Mouse (Mus musculus) CH12F3 (cell line): ENCODE data around the gene Egln3.

Experiments
- in situ Hi-C: fragments of 300-500 bp; cut with MboI; formaldehyde crosslinking; loops from 2 replicates; pipeline ENCODE4 v1.14.3; 2020; ENCODE audit warnings: low sequenced_read_pairs

Gene Egln3

DNA sequence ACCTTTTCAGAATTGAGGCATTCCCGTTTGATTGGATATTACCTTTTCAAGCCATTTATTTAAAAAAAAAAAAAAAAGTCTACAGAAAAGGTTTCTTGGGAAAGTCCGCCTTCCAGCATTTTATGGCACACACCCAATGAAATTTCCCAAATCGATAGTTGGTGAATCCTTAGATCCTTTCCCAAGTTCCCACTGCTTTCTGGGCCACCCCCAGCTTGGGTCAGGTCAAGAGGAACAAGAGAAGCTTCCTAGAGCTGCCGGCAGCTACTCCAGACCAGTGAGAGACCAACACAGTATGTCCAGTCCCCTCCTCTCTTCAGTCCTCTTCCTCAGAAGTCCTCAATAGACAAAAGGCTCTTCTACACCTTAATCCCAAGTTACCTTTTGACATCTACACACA is 40.5 kb downstream of the Egln3 start:
- in situ Hi-C loops, result no loop called here

DNA sequence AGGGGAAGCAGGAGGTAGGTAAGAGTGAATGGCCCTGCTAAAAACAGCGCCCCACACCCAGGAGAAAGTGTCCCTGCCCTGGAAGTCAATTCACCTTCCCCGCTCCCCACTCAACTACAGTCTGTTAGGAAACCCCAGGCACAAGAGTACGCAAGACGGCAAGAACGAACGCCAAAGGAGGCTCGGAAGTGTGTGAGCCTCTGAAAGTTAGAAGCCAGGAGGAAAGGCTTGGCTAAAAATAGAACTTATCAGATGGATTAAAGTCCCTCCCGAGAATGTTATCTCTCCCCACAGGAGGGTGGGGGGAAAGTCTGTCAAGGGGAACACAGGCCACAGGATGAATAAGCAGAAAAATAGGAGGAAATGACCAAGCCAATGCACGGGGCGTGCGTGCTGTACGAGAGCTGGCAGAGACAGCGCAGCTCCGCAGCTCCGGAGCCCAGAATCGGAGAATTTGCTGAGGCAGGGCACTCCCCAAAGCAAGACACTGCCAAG is 41.0 kb downstream of the Egln3 start:
- in situ Hi-C loops, result no loop called here

DNA sequence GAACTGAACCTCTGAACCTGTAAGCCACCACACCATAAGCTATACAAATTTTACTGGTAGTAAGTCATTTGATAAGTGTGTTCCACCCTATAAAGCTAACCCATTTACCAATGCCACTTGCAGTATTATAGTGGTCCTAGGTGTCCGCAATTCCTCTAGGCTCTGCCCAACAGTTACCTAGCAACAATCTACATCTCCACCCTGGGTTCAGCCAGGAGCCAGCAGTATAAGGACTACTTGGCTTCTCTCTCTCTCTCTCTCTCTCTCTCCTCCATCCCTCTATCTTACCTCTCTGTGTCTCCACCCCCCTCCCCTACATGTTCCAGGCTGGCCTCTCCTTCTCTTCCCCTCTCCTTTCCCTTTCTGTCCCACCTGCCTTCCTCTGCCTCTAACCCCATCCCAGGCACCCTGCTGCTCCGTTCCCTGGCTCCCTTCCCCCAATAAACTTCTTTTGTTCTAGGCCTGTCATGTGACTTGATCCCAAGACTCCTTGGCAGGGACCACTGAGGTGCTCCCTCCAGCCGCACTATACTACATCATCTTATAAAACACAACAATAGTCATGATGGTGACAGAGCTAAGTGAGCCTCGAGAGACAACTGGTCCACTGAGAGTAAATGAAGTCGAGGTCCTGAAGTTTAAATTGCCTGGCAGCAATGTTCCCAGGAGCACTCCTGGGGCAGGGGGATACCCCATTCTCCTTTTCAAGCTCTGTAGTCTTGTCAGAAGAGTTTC is 42.0 kb downstream of the Egln3 start:
- in situ Hi-C loops, result no loop called here

DNA sequence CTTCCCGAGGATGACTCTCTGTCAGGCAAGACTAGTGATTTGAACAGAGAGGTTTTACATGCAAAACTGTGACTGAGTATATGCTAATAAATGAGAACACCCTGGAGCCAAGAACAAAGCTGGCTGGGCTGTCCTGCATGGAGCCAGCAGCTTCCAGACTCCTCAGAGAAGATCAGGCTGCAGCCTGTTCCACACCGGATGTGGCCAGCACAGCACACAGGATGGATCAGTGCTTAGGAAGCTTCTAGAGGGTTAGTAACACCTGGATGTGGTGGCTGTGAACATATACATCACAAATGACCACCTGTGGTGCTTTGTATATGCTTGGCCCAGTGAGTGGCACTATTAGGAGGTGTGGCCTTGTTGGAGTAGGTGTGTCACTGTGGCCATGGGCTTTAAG is 43.4 kb downstream of the Egln3 start:
- in situ Hi-C loops, result no loop called here

DNA sequence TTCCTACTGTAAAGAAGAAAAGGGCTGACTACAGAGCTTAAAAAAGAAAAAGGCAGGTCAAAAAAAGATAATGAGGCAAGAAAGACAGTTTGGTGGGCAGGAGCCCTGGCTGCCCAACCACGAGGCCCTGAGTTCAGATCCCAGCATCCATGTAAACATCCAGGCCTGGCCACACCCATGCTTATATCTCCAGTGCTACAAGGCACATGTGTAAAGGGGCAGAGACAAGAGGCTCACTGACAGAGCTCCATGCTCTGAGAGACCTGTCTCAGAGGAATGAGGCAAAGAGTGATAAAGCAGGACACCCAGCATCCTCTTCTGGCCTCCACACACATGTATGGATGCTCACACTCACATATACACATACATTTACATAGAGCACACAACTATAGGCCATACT is 48.9 kb downstream of the Egln3 start:
- in situ Hi-C loops, result no loop called here

DNA sequence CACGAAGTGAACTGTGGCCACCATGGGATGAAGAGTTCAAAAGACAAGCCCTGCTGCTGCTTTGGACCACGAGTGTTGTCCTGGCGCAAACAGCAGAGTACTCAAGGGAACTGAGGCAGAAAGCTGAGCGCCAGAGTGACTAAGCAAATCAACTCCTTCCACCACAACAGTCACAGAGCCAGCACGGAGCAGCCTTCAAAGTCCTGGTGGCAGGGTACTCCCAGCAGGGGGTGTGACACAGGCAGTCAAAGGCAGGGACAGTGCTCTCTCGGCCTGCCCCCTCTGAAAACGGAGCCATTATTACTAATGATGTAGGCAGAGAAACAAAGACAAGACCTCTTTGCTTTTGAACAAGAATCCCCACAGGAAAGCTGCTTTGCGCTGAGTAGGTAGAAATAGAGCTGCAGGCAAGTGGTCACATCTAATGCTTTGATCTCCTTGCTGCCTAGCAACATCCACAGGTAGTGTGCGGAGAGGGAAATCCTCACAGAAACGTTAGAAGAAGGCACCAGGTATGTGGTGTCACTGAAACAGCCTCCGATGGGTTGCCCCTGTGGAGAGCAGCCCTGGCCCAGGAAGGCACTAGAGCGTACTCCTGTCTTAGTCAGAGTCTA is 56.6 kb downstream of the Egln3 start:
- in situ Hi-C loops, result no loop called here
